Mouse (Mus musculus) MEL (cell line): ENCODE results near the gene Glis1.

Experiments
- CTCF ChIP-seq, 3 experiments: IDR thresholded peaks in 2 of 3; conservative IDR thresholded peaks in 1 of 3; 2 replicates each; pipeline ENCODE4 v1.5.1; 2011 to 2012; ENCODE audit warnings: low read length in 3 of 3, low read depth in 2 of 3, mild to moderate bottlenecking in 2 of 3, improper control_type of control experiment in 1 of 3, inconsistent platforms in 1 of 3, mixed read lengths in 1 of 3, moderate library complexity in 1 of 3; ENCODE audit not compliant: control insufficient read depth in 1 of 3, insufficient read depth in 1 of 3, poor library complexity in 1 of 3, severe bottlenecking in 1 of 3
- EP300 ChIP-seq, 2 experiments: IDR thresholded peaks; 2 replicates each; pipeline ENCODE4 v1.6.1; 2011; ENCODE audit warnings: improper control_type of control experiment in 2 of 2, low read length in 2 of 2, low read depth in 1 of 2, mild to moderate bottlenecking in 1 of 2
- ETS1 ChIP-seq: IDR thresholded peaks from 2 replicates; pipeline ENCODE4 v1.6.1; 2012; ENCODE audit warnings: low read depth, mild to moderate bottlenecking, inconsistent platforms, low read length, improper control_type of control experiment, moderate library complexity
- MAX ChIP-seq: IDR thresholded peaks from 2 replicates; pipeline ENCODE4 v1.6.1; 2011; ENCODE audit warnings: low read length, improper control_type of control experiment
- MEF2A ChIP-seq: IDR thresholded peaks from 2 replicates; pipeline ENCODE4 v1.6.1; 2014; ENCODE audit warnings: low read depth, mild to moderate bottlenecking, inconsistent platforms, low read length, improper control_type of control experiment; ENCODE audit not compliant: poor library complexity, insufficient replicate concordance, severe bottlenecking; ENCODE audit errors: extremely low read depth
- MXI1 ChIP-seq: IDR thresholded peaks from 2 replicates; pipeline ENCODE4 v1.6.1; 2011; ENCODE audit warnings: mild to moderate bottlenecking, low read depth, low read length, improper control_type of control experiment
- NELFE ChIP-seq: IDR thresholded peaks from 2 replicates; pipeline ENCODE4 v1.6.1; 2011; ENCODE audit warnings: low read depth, low read length, improper control_type of control experiment
- POLR2A ChIP-seq, 2 experiments: IDR thresholded peaks; 2 replicates each; pipeline ENCODE4 v1.6.1; 2011 to 2012; ENCODE audit warnings: low read length in 2 of 2, mild to moderate bottlenecking in 2 of 2, control low read depth in 1 of 2, improper control_type of control experiment in 1 of 2, low read depth in 1 of 2, moderate library complexity in 1 of 2; ENCODE audit not compliant: control insufficient read depth in 1 of 2, insufficient read depth in 1 of 2, poor library complexity in 1 of 2
- RCOR1 ChIP-seq: IDR thresholded peaks from 2 replicates; pipeline ENCODE4 v1.6.1; 2012; ENCODE audit warnings: low read depth, mild to moderate bottlenecking, inconsistent platforms, low read length, improper control_type of control experiment
- ZC3H11A ChIP-seq: IDR thresholded peaks from 2 replicates; pipeline ENCODE4 v1.6.1; 2012; ENCODE audit warnings: low read depth, mild to moderate bottlenecking, inconsistent platforms, low read length, improper control_type of control experiment
- ZNF384 ChIP-seq: IDR thresholded peaks from 2 replicates; pipeline ENCODE4 v1.6.1; 2012; ENCODE audit warnings: low read depth, mild to moderate bottlenecking, inconsistent platforms, low read length, improper control_type of control experiment

- TF ChIP-seq ZC3H11A = no peak
- peak; percentile 31 to 48 (median 46); a peak in 5 of 6 replicates for TF ChIP-seq CTCF (IDR thresholded peaks at IDR 0.05 in 2 of 3, conservative IDR thresholded peaks at IDR 0.05 in 1 of 3; ENCODE audit: control insufficient read depth in 1 of 3, insufficient read depth in 1 of 3, low read depth in 2 of 3, low read length in 3 of 3, poor library complexity in 1 of 3, severe bottlenecking in 1 of 3)
- TF ChIP-seq POLR2A (IDR thresholded peaks at IDR 0.05; ENCODE audit: control insufficient read depth in 1 of 2, insufficient read depth in 1 of 2, low read depth in 1 of 2, low read length in 2 of 2, poor library complexity in 1 of 2) = no peak
- TF ChIP-seq MEF2A = no peak
- TF ChIP-seq RCOR1 = no peak
- no peak for TF ChIP-seq EP300 (IDR thresholded peaks at IDR 0.05; ENCODE audit: low read depth in 1 of 2, low read length in 2 of 2)
- TF ChIP-seq NELFE = no peak
- no peak for TF ChIP-seq MAX
- TF ChIP-seq ZNF384 = no peak
- TF ChIP-seq MXI1 = no peak
- no peak for TF ChIP-seq ETS1
Observed at GRCm38 (mm10) chr4:107485903-107486302, 51.5 kb downstream of the Glis1 start.
